Mouse (Mus musculus) kidney, adult 2 months (tissue): ENCODE results near the gene Gm49601. TPM values are rescaled to one million over a fixed set of nuclear protein-coding genes. Genes with fewer than 3 reads are reported as not detected.

Experiments
- DNase-seq: peaks from one replicate; pipeline ENCODE4 v3.0.0; 2021
- H3K27ac ChIP-seq: fragments of 200-500 bp; 2 replicates; pipeline ENCODE4 v1.5.1; 2012; ENCODE audit warnings: low read depth, low read length, control low read depth, inconsistent platforms; ENCODE audit not compliant: insufficient read depth
- H3K27me3 ChIP-seq: fragments of 200-500 bp; replicated peaks from 2 replicates; pipeline ENCODE4 v1.6.1; 2012; ENCODE audit warnings: mild to moderate bottlenecking, moderate library complexity, low read length, inconsistent platforms; ENCODE audit not compliant: control insufficient read depth, insufficient read depth
- H3K36me3 ChIP-seq: fragments of 200-500 bp; 2 replicates; pipeline ENCODE4 v1.6.1; 2012; ENCODE audit warnings: mild to moderate bottlenecking, moderate library complexity, low read length, inconsistent platforms; ENCODE audit not compliant: control insufficient read depth, insufficient read depth
- H3K4me1 ChIP-seq: fragments of 200-500 bp; 2 replicates; pipeline ENCODE4 v1.6.1; 2011; ENCODE audit warnings: low read length; ENCODE audit not compliant: control insufficient read depth, insufficient read depth
- H3K4me3 ChIP-seq: fragments of 200-500 bp; 2 replicates; pipeline ENCODE4 v1.5.1; 2011; ENCODE audit warnings: mild to moderate bottlenecking, low read depth, low read length, control low read depth; ENCODE audit not compliant: insufficient read depth
- CTCF ChIP-seq: fragments of 200-500 bp; conservative IDR thresholded peaks from 2 replicates; pipeline ENCODE4 v1.5.1; 2011; ENCODE audit warnings: low read depth, mild to moderate bottlenecking, control low read depth, low read length, moderate library complexity, mixed read lengths; ENCODE audit not compliant: insufficient read depth, insufficient read length
- POLR2A ChIP-seq: fragments of 200-500 bp; IDR thresholded peaks from one replicate; pipeline ENCODE4 v1.6.1; 2011; ENCODE audit warnings: low read depth, low read length, control low read depth
- WGBS: fragments of 180-500 bp; shearing (Covaris S2); methylation state at CpG from one replicate; pipeline ENCODE4 v1.1.7; 2018; 5-methylcytosine and 5-hydroxymethylcytosine counted together
- polyA plus RNA-seq: library from polyadenylated mRNA; depleted of rRNA; stranded (reverse); fragments of >200 nt; gene quantifications from 2 replicates; pipeline ENCODE4 v1.2.3, GENCODE M21; 2012

Gm49601 gene
- polyA plus RNA-seq, 1 experiment: 1.4 TPM

- Histone ChIP-seq H3K36me3 (no peaks in the 10 kb centered on the region), H3K4me3 (peak within 1 kb of the TSS; percentile 65), H3K27me3 (no peaks in the 10 kb centered on the region; the same call in 1 of the 2 replicates), H3K4me1 (no peaks in the 10 kb centered on the region), H3K27ac (no peak within 1 kb of the TSS)
- peak; percentile 53 for DNase-seq
- WGBS: 1% methylated on average over 89 of the region's 93 CpGs
- no peak for TF ChIP-seq CTCF
- no peak for TF ChIP-seq POLR2A
Measured at GRCm38 (mm10) chr16:18629390-18630231, 3.4 kb upstream of the Gm49601 start, which contains the start of gene Sept5. Gene Sept5 (minus strand): TSS chr16:18629954.

DNA sequence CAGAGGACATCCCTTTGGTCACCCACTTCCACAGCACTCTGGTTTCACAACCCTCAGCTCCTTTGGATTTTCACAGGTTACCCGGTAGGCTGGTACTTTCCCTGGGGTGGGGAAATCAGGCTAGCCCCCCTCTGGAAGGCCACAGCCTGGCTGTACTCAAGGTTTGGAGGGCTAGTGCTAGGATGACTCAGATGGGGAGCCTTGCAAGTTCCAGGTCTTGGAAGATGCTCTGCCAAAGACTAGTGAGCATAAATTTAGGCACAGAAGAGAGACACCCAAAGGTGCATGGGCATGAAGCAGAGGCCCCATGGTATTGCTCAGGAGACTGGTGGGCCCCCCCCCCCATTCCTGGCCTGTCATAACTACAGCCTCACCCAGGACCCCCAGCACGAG lies 2.7 kb upstream of the Gm49601 start:
- DNase-seq: no peak

DNA sequence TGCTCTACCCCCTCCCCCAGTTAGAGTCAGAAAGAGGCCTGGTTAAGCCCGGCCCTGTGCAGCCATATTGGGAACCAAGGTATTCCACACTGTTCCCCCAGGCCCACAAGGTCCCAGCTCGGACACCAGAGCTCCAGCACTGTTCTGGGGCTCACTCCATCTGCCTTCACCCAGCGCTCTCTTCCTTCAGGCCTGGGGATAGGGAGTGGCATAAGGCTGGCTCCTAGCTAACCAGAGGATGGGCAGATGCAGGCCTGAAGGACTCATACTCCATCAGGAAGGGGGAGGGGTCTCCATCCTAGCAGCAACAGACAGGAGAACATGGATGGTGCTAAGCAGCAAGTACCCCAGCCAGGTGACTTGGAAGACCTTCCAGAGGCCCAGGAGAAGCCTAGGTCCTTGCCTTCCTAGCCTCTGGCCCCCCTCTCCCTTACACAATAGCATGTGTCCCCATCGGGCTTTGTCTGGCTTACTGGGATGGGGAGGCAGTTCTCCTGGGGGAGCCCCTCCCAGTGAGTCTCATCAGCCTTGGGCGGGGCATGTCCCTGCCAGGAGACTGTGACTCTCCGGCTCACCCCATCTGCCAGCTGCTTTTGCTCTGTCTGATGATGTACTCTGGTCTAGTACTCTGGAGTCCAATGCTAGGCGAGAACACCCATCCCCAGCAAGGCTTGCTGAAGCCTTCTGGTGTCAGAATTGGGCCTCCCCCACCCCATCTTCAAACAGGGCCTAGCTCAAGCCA lies 2.1 kb upstream of the Gm49601 start:
- WGBS: 89% methylated on average over 7 of the region's 7 CpGs
- Histone ChIP-seq H3K4me3 (no peak overlapping the region), H3K27ac (no peak overlapping the region), H3K36me3 (no peaks in the 10 kb centered on the region), H3K27me3 (no peaks in the 10 kb centered on the region; the same call in 1 of the 2 replicates), H3K4me1 (no peaks in the 10 kb centered on the region)
- DNase-seq: no peak
- TF ChIP-seq POLR2A (no peak), CTCF (no peak)

More for the DNA sequence above, 2.7 kb upstream of the Gm49601 start:
- peak overlapping the region; percentile 65; the same call in 1 of the 2 replicates for H3K4me3 ChIP-seq
- no peaks in the 10 kb centered on the region for H3K36me3 ChIP-seq
- H3K27ac ChIP-seq: no peak overlapping the region
- no peaks in the 10 kb centered on the region; the same call in 1 of the 2 replicates for H3K27me3 ChIP-seq
- H3K4me1 ChIP-seq: no peaks in the 10 kb centered on the region
- TF ChIP-seq CTCF (no peak), POLR2A (no peak)
- 63% methylated on average over 2 of the region's 2 CpGs for WGBS

GRCm38 (mm10) chr16:18627163-18627562 lies 936 bp upstream of the Gm49601 start:
- H3K27ac ChIP-seq: no peak overlapping the region
- 62% methylated on average over 3 of the region's 3 CpGs for WGBS
- H3K27me3 ChIP-seq: no peaks in the 10 kb centered on the region; the same call in 1 of the 2 replicates
- no peak overlapping the region for H3K4me3 ChIP-seq
- H3K4me1 ChIP-seq: no peaks in the 10 kb centered on the region
- DNase-seq: no peak
- TF ChIP-seq POLR2A (no peak), CTCF (no peak)
- H3K36me3 ChIP-seq: no peaks in the 10 kb centered on the region

GRCm38 (mm10) chr16:18625791-18626311 lies 376 bp downstream of the Gm49601 start:
- Histone ChIP-seq H3K27ac (no peak overlapping the region), H3K27me3 (no peaks in the 10 kb centered on the region; the same call in 1 of the 2 replicates)
- WGBS: 16% methylated on average over 26 of the region's 26 CpGs

GRCm38 (mm10) chr16:18625097-18625496 lies 1.1 kb downstream of the Gm49601 start:
- WGBS: 61% methylated on average over 14 of the region's 14 CpGs
- no peaks in the 10 kb centered on the region for H3K4me1 ChIP-seq
- no peaks in the 10 kb centered on the region for H3K36me3 ChIP-seq
- no peak overlapping the region for H3K4me3 ChIP-seq
- no peak for DNase-seq
- H3K27me3 ChIP-seq: no peaks in the 10 kb centered on the region; the same call in 1 of the 2 replicates
- H3K27ac ChIP-seq: no peak overlapping the region
- no peak for TF ChIP-seq POLR2A
- no peak for TF ChIP-seq CTCF

More at GRCm38 (mm10) chr16:18625791-18626311, 376 bp downstream of the Gm49601 start:
- TF ChIP-seq CTCF: no peak
- TF ChIP-seq POLR2A: no peak
- DNase-seq: no peak
- no peaks in the 10 kb centered on the region for H3K4me1 ChIP-seq
- H3K4me3 ChIP-seq: peak overlapping the region; percentile 36; the same call in 1 of the 2 replicates
- H3K36me3 ChIP-seq: no peaks in the 10 kb centered on the region
